Mouse (Mus musculus): Measurements from ENCODE around the gene Coq4.

DNA sequence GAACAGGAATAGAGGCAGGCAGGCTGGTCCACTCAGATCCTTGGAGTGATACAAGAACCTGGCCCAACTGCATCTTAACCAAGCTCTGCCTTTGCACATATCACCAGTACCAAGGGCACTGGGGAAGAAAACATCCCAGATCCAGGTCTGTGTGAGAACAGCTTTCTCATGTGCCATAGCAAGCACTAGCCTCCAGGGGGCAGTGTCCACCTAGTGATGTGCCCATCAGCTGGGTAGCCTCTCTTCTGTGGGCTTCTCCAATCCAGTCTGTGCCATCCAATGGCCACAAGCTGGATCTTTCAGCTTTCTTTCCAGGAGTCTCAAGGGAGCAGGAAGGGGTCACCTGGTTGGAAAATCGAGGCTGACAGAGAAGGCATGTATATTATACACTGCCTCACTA is 22.5 kb upstream of the Coq4 start:
- TF ChIP-seq CTCF (IDR thresholded peaks at IDR 0.05), result peak; percentile 96
- no peak for TF ChIP-seq EP300 (IDR thresholded peaks at IDR 0.05)

Measured in lung, postnatal 0 days (tissue).